Mouse (Mus musculus): ENCODE data around the gene Scap. TPM values are rescaled to one million over a fixed set of nuclear protein-coding genes. Genes with fewer than 3 reads are reported as not detected.
A peak's percentile ranks its signal among the peaks of the same experiment; 100 is the strongest.
"Not testable (repeated sequence)": the region's sequence is repeated elsewhere in the genome, so short reads cannot be mapped to it uniquely, and the experiment has no call there.

Gene Scap
- polyA plus RNA-seq, 1 experiment from 2014 or later: 24.5 TPM

DNA sequence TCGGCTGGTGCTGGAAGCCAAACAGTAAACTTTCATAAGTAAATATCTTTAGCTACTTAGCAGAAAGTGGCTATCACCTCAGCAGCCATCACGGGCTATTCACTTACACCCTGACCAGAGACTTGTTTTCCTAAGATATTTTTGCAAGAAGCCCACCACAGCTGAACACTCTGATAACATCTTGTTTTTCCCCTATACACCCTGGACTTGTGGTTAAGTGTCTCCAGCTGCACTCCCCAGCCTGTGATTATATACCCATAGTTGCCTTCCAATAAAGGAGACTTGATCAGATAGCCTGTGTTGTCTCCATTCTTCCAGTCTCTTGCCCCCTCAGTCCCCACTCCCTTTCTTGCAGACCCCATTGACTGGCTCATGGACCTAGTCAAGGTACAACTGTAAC, 4.9 kb upstream of the Scap start:
- H3K27ac ChIP-seq (ENCODE audit: low read depth, low read length): no peak overlapping the region
- H3K9ac ChIP-seq (ENCODE audit: low read length): no peak overlapping the region
- no peaks in the 10 kb centered on the region for H3K4me1 ChIP-seq (ENCODE audit: control insufficient read depth, insufficient read depth, low read length)
- no peak overlapping the region for H3K4me3 ChIP-seq (ENCODE audit: low read depth, low read length)
- H3K36me3 ChIP-seq (ENCODE audit: control insufficient read depth, insufficient read depth, low read length): no peaks in the 10 kb centered on the region
- ATAC-seq: no peak
- no peaks in the 10 kb centered on the region for H3K27me3 ChIP-seq (replicated peaks; ENCODE audit: control insufficient read depth, insufficient read depth, low read length)
- WGBS: 88% methylated on average over 2 of the region's 2 CpGs
- no peak for DNase-seq (ENCODE audit: low spot score)
- H3K4me2 ChIP-seq (ENCODE audit: low read length): no peak overlapping the region
- H3K9me3 ChIP-seq (replicated peaks; ENCODE audit: control insufficient read depth, low read length): no peaks in the 10 kb centered on the region

- no peaks in the 10 kb centered on the region for H3K36me3 ChIP-seq (ENCODE audit: control insufficient read depth, insufficient read depth, low read length)
- DNase-seq (ENCODE audit: low spot score): no peak
- ATAC-seq: no peak
- no peak overlapping the region for H3K4me3 ChIP-seq (ENCODE audit: low read depth, low read length)
- H3K27me3 ChIP-seq (replicated peaks; ENCODE audit: control insufficient read depth, insufficient read depth, low read length): no peaks in the 10 kb centered on the region
- no peak overlapping the region for H3K4me2 ChIP-seq (ENCODE audit: low read length)
- no peak overlapping the region for H3K9ac ChIP-seq (ENCODE audit: low read length)
- peaks cover 3% of the 10 kb centered on the region; the same call in 1 of the 2 replicates for H3K4me1 ChIP-seq (ENCODE audit: control insufficient read depth, insufficient read depth, low read length)
- no peak overlapping the region for H3K27ac ChIP-seq (ENCODE audit: low read depth, low read length)
- 78% methylated on average over 5 of the region's 5 CpGs for WGBS
- no peaks in the 10 kb centered on the region for H3K9me3 ChIP-seq (replicated peaks; ENCODE audit: control insufficient read depth, low read length)
These were observed 4.0 kb upstream of the Scap start for GRCm38 (mm10) chr9:110328946-110329630.

DNA sequence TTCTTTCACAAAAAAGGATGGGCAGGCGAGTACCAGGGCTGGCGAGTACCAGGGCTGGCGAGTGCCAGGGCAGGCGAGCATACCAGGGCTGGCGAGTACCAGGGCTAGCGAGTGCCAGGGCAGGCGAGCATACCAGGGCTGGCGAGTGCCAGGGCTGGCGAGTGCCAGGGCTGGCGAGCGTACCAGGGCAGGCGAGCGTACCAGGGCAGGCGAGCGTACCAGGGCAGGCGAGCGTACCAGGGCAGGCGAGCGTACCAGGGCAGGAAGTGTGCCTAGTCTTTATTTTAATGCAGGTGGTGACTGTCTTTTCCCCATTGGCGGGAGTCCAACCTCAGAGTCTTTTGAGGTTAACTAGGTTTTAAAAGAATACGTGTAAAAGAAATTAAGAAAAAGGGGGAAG, 3.4 kb upstream of the Scap start:
- Histone ChIP-seq H3K27me3 (replicated peaks; ENCODE audit: control insufficient read depth, insufficient read depth, low read length) (no peaks in the 10 kb centered on the region), H3K36me3 (ENCODE audit: control insufficient read depth, insufficient read depth, low read length) (no peaks in the 10 kb centered on the region), H3K27ac (ENCODE audit: low read depth, low read length) (no peak overlapping the region), H3K4me1 (ENCODE audit: control insufficient read depth, insufficient read depth, low read length) (peaks cover 4% of the 10 kb centered on the region; the same call in 1 of the 2 replicates), H3K9me3 (replicated peaks; ENCODE audit: control insufficient read depth, low read length) (no peaks in the 10 kb centered on the region), H3K4me3 (ENCODE audit: low read depth, low read length) (no peak overlapping the region), H3K9ac (ENCODE audit: low read length) (no peak overlapping the region), H3K4me2 (ENCODE audit: low read length) (no peak overlapping the region)
- DNase-seq (ENCODE audit: low spot score) (no peak), ATAC-seq (no peak)
- 77% methylated on average over 21 of the region's 21 CpGs for WGBS

DNA sequence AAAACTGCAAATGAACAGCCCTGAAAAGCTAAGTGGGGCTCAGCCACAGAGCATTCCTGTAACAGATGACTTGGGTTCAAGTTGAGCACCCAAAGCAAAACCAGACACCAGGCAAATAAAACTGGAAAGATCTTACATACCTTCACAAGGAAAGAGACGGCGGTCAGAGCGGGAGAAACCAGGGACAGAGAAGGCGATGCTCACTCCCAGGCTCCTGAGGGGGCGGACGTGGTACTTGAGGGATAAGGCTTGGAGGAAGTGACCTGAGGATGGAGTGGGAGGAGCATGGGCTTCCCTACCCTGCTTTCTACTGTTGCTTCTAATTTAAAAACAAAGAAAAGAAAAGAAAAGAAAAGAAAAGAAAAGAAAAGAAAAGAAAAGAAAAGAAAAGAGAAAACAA, 2.7 kb upstream of the Scap start:
- whole genome bisulfite sequencing: 66% methylated on average over 6 of the region's 6 CpGs
- no peak for ATAC-seq

GRCm38 (mm10) chr9:110330913-110331312, 2.2 kb upstream of the Scap start:
- WGBS: 87% methylated on average over 5 of the region's 5 CpGs
- not testable (repeated sequence) for H3K4me2 ChIP-seq (ENCODE audit: low read length); ATAC-seq; DNase-seq (ENCODE audit: low spot score); H3K9me3 ChIP-seq (replicated peaks; ENCODE audit: control insufficient read depth, low read length); H3K27me3 ChIP-seq (replicated peaks; ENCODE audit: control insufficient read depth, insufficient read depth, low read length); H3K9ac ChIP-seq (ENCODE audit: low read length); H3K4me3 ChIP-seq (ENCODE audit: low read depth, low read length); H3K27ac ChIP-seq (ENCODE audit: low read depth, low read length); H3K4me1 ChIP-seq (ENCODE audit: control insufficient read depth, insufficient read depth, low read length); H3K36me3 ChIP-seq (ENCODE audit: control insufficient read depth, insufficient read depth, low read length)

More for the DNA sequence above, 2.7 kb upstream of the Scap start:
- DNase-seq (ENCODE audit: low spot score): no peak
- no peaks in the 10 kb centered on the region for H3K27me3 ChIP-seq (replicated peaks; ENCODE audit: control insufficient read depth, insufficient read depth, low read length)
- H3K27ac ChIP-seq (ENCODE audit: low read depth, low read length): no peak overlapping the region
- H3K4me1 ChIP-seq (ENCODE audit: control insufficient read depth, insufficient read depth, low read length): peaks cover 4% of the 10 kb centered on the region; the same call in 1 of the 2 replicates
- no peak overlapping the region for H3K4me2 ChIP-seq (ENCODE audit: low read length)
- no peak overlapping the region for H3K9ac ChIP-seq (ENCODE audit: low read length)
- H3K4me3 ChIP-seq (ENCODE audit: low read depth, low read length): no peak overlapping the region
- no peaks in the 10 kb centered on the region for H3K36me3 ChIP-seq (ENCODE audit: control insufficient read depth, insufficient read depth, low read length)
- H3K9me3 ChIP-seq (replicated peaks; ENCODE audit: control insufficient read depth, low read length): no peaks in the 10 kb centered on the region

DNA sequence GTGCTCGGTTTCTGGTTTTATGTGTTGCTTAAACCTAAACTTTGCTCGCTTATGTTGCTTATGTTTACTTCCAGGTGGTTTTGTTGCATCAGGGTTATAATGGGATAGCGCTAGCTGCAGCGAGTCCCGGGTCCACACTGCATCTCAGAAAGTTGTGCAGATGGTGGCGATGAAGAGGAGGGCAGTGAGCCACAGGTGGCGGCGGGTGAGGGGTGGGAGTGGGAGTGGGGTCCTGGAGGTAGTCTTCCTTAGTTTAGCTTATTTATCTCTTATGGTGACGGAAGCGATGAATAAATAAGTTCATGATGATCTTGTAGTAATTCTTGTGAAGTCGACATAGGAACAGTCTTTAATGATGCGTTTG, 790 bp downstream of the Scap start:
- no peaks in the 10 kb centered on the region for H3K9me3 ChIP-seq (replicated peaks; ENCODE audit: control insufficient read depth, low read length)
- H3K9ac ChIP-seq (ENCODE audit: low read length): peak overlapping the region; percentile 77
- peaks cover 4% of the 10 kb centered on the region; the same call in 1 of the 2 replicates for H3K4me1 ChIP-seq (ENCODE audit: control insufficient read depth, insufficient read depth, low read length)
- ATAC-seq (no peak), DNase-seq (ENCODE audit: low spot score) (no peak)
- no peaks in the 10 kb centered on the region for H3K27me3 ChIP-seq (replicated peaks; ENCODE audit: control insufficient read depth, insufficient read depth, low read length)
- 10% methylated on average over 12 of the region's 12 CpGs for WGBS
- no peak overlapping the region for H3K27ac ChIP-seq (ENCODE audit: low read depth, low read length)
- H3K4me3 ChIP-seq (ENCODE audit: low read depth, low read length): peak overlapping the region; percentile 87
- H3K4me2 ChIP-seq (ENCODE audit: low read length): peak overlapping the region; percentile 86
- H3K36me3 ChIP-seq (ENCODE audit: control insufficient read depth, insufficient read depth, low read length): no peaks in the 10 kb centered on the region

- Histone ChIP-seq H3K4me2 (ENCODE audit: low read length) (no peak overlapping the region), H3K9me3 (replicated peaks; ENCODE audit: control insufficient read depth, low read length) (no peaks in the 10 kb centered on the region), H3K27me3 (replicated peaks; ENCODE audit: control insufficient read depth, insufficient read depth, low read length) (no peaks in the 10 kb centered on the region), H3K4me1 (ENCODE audit: control insufficient read depth, insufficient read depth, low read length) (peaks cover 4% of the 10 kb centered on the region; the same call in 1 of the 2 replicates), H3K9ac (ENCODE audit: low read length) (peak overlapping the region; percentile 4; the same call in 1 of the 2 replicates), H3K4me3 (ENCODE audit: low read depth, low read length) (no peak overlapping the region), H3K36me3 (ENCODE audit: control insufficient read depth, insufficient read depth, low read length) (no peaks in the 10 kb centered on the region), H3K27ac (ENCODE audit: low read depth, low read length) (no peak overlapping the region)
- ATAC-seq: no peak
- 72% methylated on average over 8 of the region's 8 CpGs for WGBS
- DNase-seq (ENCODE audit: low spot score): no peak
These were observed 1.8 kb downstream of the Scap start for GRCm38 (mm10) chr9:110334849-110335248.

- no peaks in the 10 kb centered on the region for H3K4me1 ChIP-seq (ENCODE audit: control insufficient read depth, insufficient read depth, low read length)
- H3K9me3 ChIP-seq (replicated peaks; ENCODE audit: control insufficient read depth, low read length): no peaks in the 10 kb centered on the region
- no peak overlapping the region for H3K4me2 ChIP-seq (ENCODE audit: low read length)
- ATAC-seq: no peak
- no peak overlapping the region for H3K27ac ChIP-seq (ENCODE audit: low read depth, low read length)
- H3K9ac ChIP-seq (ENCODE audit: low read length): no peak overlapping the region
- H3K4me3 ChIP-seq (ENCODE audit: low read depth, low read length): no peak overlapping the region
- DNase-seq (ENCODE audit: low spot score): no peak
- H3K36me3 ChIP-seq (ENCODE audit: control insufficient read depth, insufficient read depth, low read length): no peaks in the 10 kb centered on the region
- H3K27me3 ChIP-seq (replicated peaks; ENCODE audit: control insufficient read depth, insufficient read depth, low read length): no peaks in the 10 kb centered on the region
- 87% methylated on average over 5 of the region's 5 CpGs for WGBS
These were observed 7.1 kb downstream of the Scap start for GRCm38 (mm10) chr9:110340037-110340750.

DNA sequence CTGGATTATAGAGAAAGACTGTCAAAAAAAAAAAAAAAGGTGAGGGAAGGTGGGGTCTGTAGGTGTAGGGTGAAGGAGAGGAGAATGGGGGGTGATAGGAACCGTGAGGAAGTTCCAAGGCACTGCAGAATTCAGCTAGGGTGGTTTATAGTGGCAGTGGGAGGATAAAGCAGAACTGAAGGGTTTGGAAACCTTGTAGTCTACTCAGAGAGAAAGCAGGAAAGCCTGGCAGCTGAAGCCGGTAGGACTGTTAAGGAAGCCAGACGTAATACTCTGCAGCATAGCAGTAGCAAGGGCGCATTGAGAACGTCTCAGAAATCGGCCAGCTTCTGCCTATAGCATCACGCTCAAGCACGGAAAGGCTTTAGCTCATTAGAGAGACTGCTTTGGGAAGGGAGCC, 8.9 kb downstream of the Scap start:
- Histone ChIP-seq H3K9me3 (replicated peaks; ENCODE audit: control insufficient read depth, low read length) (no peaks in the 10 kb centered on the region), H3K4me2 (ENCODE audit: low read length) (no peak overlapping the region), H3K27ac (ENCODE audit: low read depth, low read length) (no peak overlapping the region), H3K36me3 (ENCODE audit: control insufficient read depth, insufficient read depth, low read length) (no peaks in the 10 kb centered on the region), H3K4me1 (ENCODE audit: control insufficient read depth, insufficient read depth, low read length) (no peaks in the 10 kb centered on the region), H3K9ac (ENCODE audit: low read length) (no peak overlapping the region), H3K4me3 (ENCODE audit: low read depth, low read length) (no peak overlapping the region), H3K27me3 (replicated peaks; ENCODE audit: control insufficient read depth, insufficient read depth, low read length) (no peaks in the 10 kb centered on the region)
- DNase-seq (ENCODE audit: low spot score): no peak
- WGBS: 89% methylated on average over 8 of the region's 8 CpGs
- no peak for ATAC-seq
